Mouse (Mus musculus): ENCODE data around the gene Pde12.
"Not testable (repeated sequence)": the region's sequence is repeated elsewhere in the genome, so short reads cannot be mapped to it uniquely, and the experiment has no call there.

Pde12 gene

GRCm38 (mm10) chr14:26669292-26670073 lies at the start of gene Pde12:
Gene Pde12, minus strand, starts transcription at chr14:26669883.
- DNase-seq: peak; percentile 71 to 81

- not testable (repeated sequence) for DNase-seq
These were observed 35.6 kb upstream of the Pde12 start for GRCm38 (mm10) chr14:26705246-26705645.

GRCm38 (mm10) chr14:26697912-26698311 lies 28.2 kb upstream of the Pde12 start:
- DNase-seq: no peak

- DNase-seq: no peak
These were observed 23.3 kb upstream of the Pde12 start, which contains the start of gene Dnah12 for GRCm38 (mm10) chr14:26692974-26693373. Gene Dnah12, plus strand, starts transcription at chr14:26693274.

GRCm38 (mm10) chr14:26691363-26691762 lies 21.7 kb upstream of the Pde12 start:
- DNase-seq: no peak

GRCm38 (mm10) chr14:26690727-26691126 lies 21.0 kb upstream of the Pde12 start:
- DNase-seq: no peak

- DNase-seq: no peak
These were observed 6.1 kb upstream of the Pde12 start for GRCm38 (mm10) chr14:26675791-26676190.

GRCm38 (mm10) chr14:26675371-26675770 lies 5.7 kb upstream of the Pde12 start:
- no peak for DNase-seq

GRCm38 (mm10) chr14:26674476-26675169 lies 4.9 kb upstream of the Pde12 start:
- DNase-seq: not testable (repeated sequence)

- not testable (repeated sequence) for DNase-seq
These were observed 2.4 kb upstream of the Pde12 start for GRCm38 (mm10) chr14:26671870-26672615.

- no peak for DNase-seq
These were observed 1.3 kb upstream of the Pde12 start for GRCm38 (mm10) chr14:26670964-26671363.

- DNase-seq: peak; percentile 38 to 41
These were observed 1.1 kb downstream of the Pde12 start for GRCm38 (mm10) chr14:26668371-26669291.

GRCm38 (mm10) chr14:26667991-26668370 lies 1.7 kb downstream of the Pde12 start:
- no peak for DNase-seq

- no peak for DNase-seq
These were observed 5.8 kb downstream of the Pde12 start for GRCm38 (mm10) chr14:26663851-26664250.

GRCm38 (mm10) chr14:26662488-26662887 lies 7.2 kb downstream of the Pde12 start:
- DNase-seq: no peak

- DNase-seq: no peak
These were observed 7.7 kb downstream of the Pde12 start for GRCm38 (mm10) chr14:26662016-26662415.

- no peak for DNase-seq
These were observed 9.4 kb downstream of the Pde12 start for GRCm38 (mm10) chr14:26660233-26660632.

- no peak for DNase-seq
These were observed 11.5 kb downstream of the Pde12 start for GRCm38 (mm10) chr14:26658178-26658577.

GRCm38 (mm10) chr14:26651901-26652300 lies 17.8 kb downstream of the Pde12 start:
- no peak for DNase-seq

- DNase-seq: no peak
These were observed 21.9 kb downstream of the Pde12 start for GRCm38 (mm10) chr14:26647811-26648210.

GRCm38 (mm10) chr14:26645989-26646650 lies 23.6 kb downstream of the Pde12 start:
- DNase-seq: no peak
